Mouse (Mus musculus): ENCODE data around the gene Mapk6. TPM values are rescaled to one million over a fixed set of nuclear protein-coding genes. Genes with fewer than 3 reads are reported as not detected.
"Not testable (repeated sequence)": the region's sequence is repeated elsewhere in the genome, so short reads cannot be mapped to it uniquely, and the experiment has no call there.

The Mapk6 gene
- polyA plus RNA-seq, 1 experiment from 2014 or later: 184 TPM

DNA sequence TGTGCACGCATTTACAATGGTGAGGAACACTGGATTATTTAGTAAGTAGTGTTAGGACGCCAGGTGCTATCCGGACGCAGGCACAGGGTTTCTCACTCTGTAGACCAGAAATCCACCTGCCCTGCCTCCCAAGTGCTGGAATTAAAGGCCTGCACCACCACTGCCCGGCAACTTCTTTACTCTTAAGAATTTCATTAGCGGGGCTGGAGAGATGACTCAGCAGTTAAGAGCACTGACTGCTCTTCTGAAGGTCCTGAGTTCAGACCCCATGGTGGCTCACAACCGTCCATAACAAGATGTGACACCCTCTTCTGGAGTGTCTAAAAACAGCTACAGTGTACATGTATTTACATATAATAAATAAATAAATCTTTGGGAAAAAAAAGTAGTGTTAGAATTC is 46.1 kb downstream of the Mapk6 start:
- not testable (repeated sequence) for H3K27me3 ChIP-seq (replicated peaks); H3K4me3 ChIP-seq; H3K4me2 ChIP-seq (replicated peaks); H3K4me1 ChIP-seq; H3K27ac ChIP-seq; H3K9ac ChIP-seq; H3K36me3 ChIP-seq; ATAC-seq (ENCODE audit: low FRiP score, low read depth); H3K9me3 ChIP-seq
- 72% methylated on average over 7 of the region's 7 CpGs for WGBS

DNA sequence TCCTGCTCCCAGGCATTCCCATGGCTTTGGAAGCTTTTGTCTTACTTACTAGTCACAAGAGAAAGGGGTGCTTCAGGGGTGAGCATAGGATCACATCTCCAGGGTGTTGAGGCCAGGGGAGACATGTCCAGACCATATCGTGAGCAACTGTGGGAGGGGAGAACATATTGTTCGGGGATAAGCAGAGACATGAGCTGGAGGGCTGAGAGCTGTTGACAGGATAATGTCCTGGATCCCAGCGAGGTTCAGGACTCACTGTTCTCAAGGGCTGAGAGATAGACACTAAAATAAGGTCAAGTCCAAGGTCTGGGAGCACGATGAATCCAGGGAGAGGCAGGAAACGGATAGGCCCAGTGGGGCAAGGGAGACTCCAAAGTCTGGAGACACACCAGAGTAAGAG is 46.8 kb downstream of the Mapk6 start:
- Histone ChIP-seq H3K9me3 (no peaks in the 10 kb centered on the region), H3K36me3 (no peaks in the 10 kb centered on the region), H3K27ac (no peak overlapping the region), H3K9ac (no peak overlapping the region), H3K27me3 (replicated peaks) (no peaks in the 10 kb centered on the region), H3K4me1 (no peaks in the 10 kb centered on the region), H3K4me2 (replicated peaks) (no peak overlapping the region), H3K4me3 (no peak overlapping the region)
- ATAC-seq (ENCODE audit: low FRiP score, low read depth): no peak
- WGBS: 88% methylated on average over 5 of the region's 5 CpGs

GRCm38 (mm10) chr9:75362201-75362600 is 47.6 kb downstream of the Mapk6 start:
- Histone ChIP-seq H3K27me3 (replicated peaks) (no peaks in the 10 kb centered on the region), H3K27ac (no peak overlapping the region), H3K4me2 (replicated peaks) (no peak overlapping the region), H3K9ac (no peak overlapping the region), H3K9me3 (no peaks in the 10 kb centered on the region), H3K4me1 (no peaks in the 10 kb centered on the region), H3K36me3 (no peaks in the 10 kb centered on the region), H3K4me3 (no peak overlapping the region)
- no peak for ATAC-seq (ENCODE audit: low FRiP score, low read depth)
- 84% methylated on average over 4 of the region's 4 CpGs for WGBS

DNA sequence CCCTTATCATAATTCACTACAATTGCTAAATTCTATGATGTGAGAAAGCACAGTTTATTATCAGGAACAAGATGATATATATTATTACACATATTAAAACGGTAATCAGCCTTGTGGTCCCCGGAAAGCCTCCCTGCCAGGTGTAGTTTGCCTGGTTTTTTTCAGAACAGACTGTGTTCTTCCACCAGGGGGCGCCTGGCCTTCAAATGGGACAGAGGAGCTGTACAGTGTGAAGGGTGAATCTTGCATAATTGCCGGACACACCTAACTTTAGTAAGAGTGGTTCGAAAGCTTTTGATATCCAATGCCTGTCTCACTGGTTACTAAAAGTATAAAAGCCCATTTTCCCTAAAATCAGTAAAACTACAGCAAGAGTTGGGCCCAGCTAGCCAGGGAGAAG is 48.1 kb downstream of the Mapk6 start:
- 42% methylated on average over 5 of the region's 5 CpGs for WGBS
- Histone ChIP-seq H3K27me3 (replicated peaks) (no peaks in the 10 kb centered on the region), H3K4me1 (no peaks in the 10 kb centered on the region), H3K9me3 (no peaks in the 10 kb centered on the region), H3K36me3 (no peaks in the 10 kb centered on the region), H3K4me3 (no peak overlapping the region), H3K9ac (no peak overlapping the region), H3K4me2 (replicated peaks) (no peak overlapping the region), H3K27ac (no peak overlapping the region)
- no peak for ATAC-seq (ENCODE audit: low FRiP score, low read depth)

DNA sequence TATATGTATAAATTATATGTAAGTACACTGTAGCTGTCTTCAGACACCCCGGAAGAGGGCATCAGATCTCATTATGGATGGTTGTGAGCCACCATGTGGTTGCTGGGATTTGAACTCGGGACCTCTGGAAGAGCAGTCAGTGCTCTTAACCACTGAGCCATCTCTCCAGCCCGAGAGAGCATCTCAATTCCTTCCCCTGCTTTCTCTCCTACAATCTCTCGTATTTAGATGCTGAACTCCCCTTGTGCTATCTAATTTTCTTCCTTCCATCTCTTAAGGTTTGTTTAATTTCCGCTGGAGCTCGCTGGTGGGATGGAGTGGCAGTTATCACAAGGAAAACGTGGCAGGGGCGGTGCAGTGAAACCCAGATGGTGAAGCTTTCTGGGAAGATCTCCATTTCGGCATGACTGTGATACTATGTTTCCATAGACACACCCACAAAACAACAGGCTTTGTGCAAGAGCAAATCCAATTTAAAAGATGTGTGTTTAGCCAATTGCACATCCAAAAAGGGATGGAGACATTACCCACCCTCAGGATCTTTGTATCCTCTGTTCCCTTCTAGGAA is 52.6 kb downstream of the Mapk6 start:
- no peaks in the 10 kb centered on the region for H3K27me3 ChIP-seq (replicated peaks)
- 85% methylated on average over 9 of the region's 9 CpGs for WGBS

GRCm38 (mm10) chr9:75355783-75356182 is 54.0 kb downstream of the Mapk6 start:
- Histone ChIP-seq H3K4me1 (no peaks in the 10 kb centered on the region), H3K9ac (no peak overlapping the region), H3K4me2 (replicated peaks) (no peak overlapping the region), H3K36me3 (no peaks in the 10 kb centered on the region), H3K4me3 (no peak overlapping the region), H3K27ac (no peak overlapping the region), H3K27me3 (replicated peaks) (no peaks in the 10 kb centered on the region), H3K9me3 (no peaks in the 10 kb centered on the region)
- no peak for ATAC-seq (ENCODE audit: low FRiP score, low read depth)
- 88% methylated on average over 4 of the region's 4 CpGs for WGBS

More for the DNA sequence above, 52.6 kb downstream of the Mapk6 start:
- no peak overlapping the region for H3K9ac ChIP-seq
- no peaks in the 10 kb centered on the region for H3K4me1 ChIP-seq
- no peak overlapping the region for H3K4me2 ChIP-seq (replicated peaks)
- ATAC-seq (ENCODE audit: low FRiP score, low read depth): no peak
- H3K27ac ChIP-seq: no peak overlapping the region
- H3K4me3 ChIP-seq: no peak overlapping the region
- H3K9me3 ChIP-seq: no peaks in the 10 kb centered on the region
- no peaks in the 10 kb centered on the region for H3K36me3 ChIP-seq

GRCm38 (mm10) chr9:75353094-75353493 is 56.7 kb downstream of the Mapk6 start:
- Histone ChIP-seq H3K27ac (no peak overlapping the region), H3K36me3 (no peaks in the 10 kb centered on the region), H3K27me3 (replicated peaks) (no peaks in the 10 kb centered on the region), H3K9me3 (no peaks in the 10 kb centered on the region), H3K4me3 (no peak overlapping the region), H3K4me1 (no peaks in the 10 kb centered on the region), H3K9ac (no peak overlapping the region), H3K4me2 (replicated peaks) (no peak overlapping the region)
- ATAC-seq (ENCODE audit: low FRiP score, low read depth): no peak
- WGBS: 77% methylated on average over 8 of the region's 8 CpGs

- Histone ChIP-seq H3K36me3 (peaks cover 20% of the 10 kb centered on the region), H3K27ac (no peak overlapping the region), H3K9me3 (no peaks in the 10 kb centered on the region), H3K4me3 (no peak overlapping the region), H3K27me3 (replicated peaks) (no peaks in the 10 kb centered on the region), H3K9ac (no peak overlapping the region), H3K4me1 (no peaks in the 10 kb centered on the region), H3K4me2 (replicated peaks) (no peak overlapping the region)
- whole genome bisulfite sequencing: 72% methylated on average over 3 of the region's 3 CpGs
- ATAC-seq (ENCODE audit: low FRiP score, low read depth): no peak
Observed at GRCm38 (mm10) chr9:75348641-75349040, 61.2 kb downstream of the Mapk6 start.

GRCm38 (mm10) chr9:75348066-75348465 is 61.7 kb downstream of the Mapk6 start:
- Histone ChIP-seq H3K36me3 (peaks cover 22% of the 10 kb centered on the region), H3K27ac (no peak overlapping the region), H3K4me3 (no peak overlapping the region), H3K9me3 (no peaks in the 10 kb centered on the region), H3K27me3 (replicated peaks) (no peaks in the 10 kb centered on the region), H3K9ac (no peak overlapping the region), H3K4me2 (replicated peaks) (no peak overlapping the region), H3K4me1 (no peaks in the 10 kb centered on the region)
- WGBS: 93% methylated on average over 17 of the region's 17 CpGs
- no peak for ATAC-seq (ENCODE audit: low FRiP score, low read depth)

DNA sequence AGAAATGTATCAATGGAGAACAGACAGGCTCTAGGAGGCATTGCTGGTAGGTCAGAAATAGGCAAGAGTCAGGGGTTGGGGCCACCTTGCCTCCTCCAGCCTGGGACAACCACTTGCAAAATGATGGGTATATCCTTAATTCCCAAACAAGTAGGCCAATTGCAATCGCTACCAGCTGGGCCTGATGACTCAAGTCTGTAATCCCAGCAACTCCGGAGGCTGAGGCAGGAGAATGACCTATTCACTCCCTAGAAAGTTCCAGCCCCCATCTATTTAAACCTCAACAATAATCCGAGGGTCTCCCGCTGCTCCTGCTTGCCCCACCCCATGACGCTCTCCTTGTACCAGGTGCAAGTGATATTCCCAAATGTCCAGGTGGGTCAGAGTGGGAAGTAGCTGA is 62.3 kb downstream of the Mapk6 start, which contains the start of gene Bcl2l10:
Gene Bcl2l10 (plus strand): TSS at position 301 of the 400 bp plus-strand sequence.
- no peaks in the 10 kb centered on the region for H3K27me3 ChIP-seq (replicated peaks)
- no peaks in the 10 kb centered on the region for H3K4me1 ChIP-seq
- H3K4me2 ChIP-seq (replicated peaks): no peak within 1 kb of the TSS
- no peak within 1 kb of the TSS for H3K4me3 ChIP-seq
- no peak within 1 kb of the TSS for H3K9ac ChIP-seq
- ATAC-seq (ENCODE audit: low FRiP score, low read depth): no peak
- H3K9me3 ChIP-seq: no peaks in the 10 kb centered on the region
- WGBS: 92% methylated on average over 5 of the region's 5 CpGs
- H3K36me3 ChIP-seq: peaks cover 26% of the 10 kb centered on the region
- H3K27ac ChIP-seq: no peak within 1 kb of the TSS

DNA sequence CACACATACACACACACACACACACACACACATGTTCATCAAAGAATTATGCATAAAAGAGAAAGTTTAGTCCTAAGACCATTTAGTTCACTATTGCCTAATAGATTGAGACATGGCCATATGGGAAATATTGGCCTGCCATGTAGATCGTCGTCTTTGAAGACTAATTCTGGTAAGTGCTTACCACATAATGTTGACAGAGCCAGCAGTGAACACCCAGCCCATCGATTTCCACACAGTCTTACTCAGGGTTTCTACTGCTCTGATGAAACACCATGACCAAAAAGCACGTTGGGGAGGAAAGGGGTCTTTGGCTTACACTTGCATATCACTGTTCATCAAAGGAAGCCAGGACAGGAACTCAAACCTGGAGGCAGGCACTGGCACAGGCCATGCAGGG is 67.4 kb downstream of the Mapk6 start:
- no peak overlapping the region for H3K4me2 ChIP-seq (replicated peaks)
- H3K4me1 ChIP-seq: no peaks in the 10 kb centered on the region
- no peak for ATAC-seq (ENCODE audit: low FRiP score, low read depth)
- H3K9ac ChIP-seq: no peak overlapping the region
- H3K4me3 ChIP-seq: no peak overlapping the region
- peaks cover 52% of the 10 kb centered on the region for H3K36me3 ChIP-seq
- no peaks in the 10 kb centered on the region for H3K9me3 ChIP-seq
- no peaks in the 10 kb centered on the region for H3K27me3 ChIP-seq (replicated peaks)
- no peak overlapping the region for H3K27ac ChIP-seq
- 87% methylated on average over 4 of the region's 4 CpGs for WGBS

- Histone ChIP-seq H3K4me2 (replicated peaks) (no peak overlapping the region), H3K9me3 (no peaks in the 10 kb centered on the region), H3K27me3 (replicated peaks) (no peaks in the 10 kb centered on the region), H3K4me1 (no peaks in the 10 kb centered on the region), H3K4me3 (no peak overlapping the region), H3K27ac (no peak overlapping the region), H3K9ac (no peak overlapping the region), H3K36me3 (peaks cover 63% of the 10 kb centered on the region)
- no peak for ATAC-seq (ENCODE audit: low FRiP score, low read depth)
- 94% methylated on average over 6 of the region's 6 CpGs for WGBS
Observed at GRCm38 (mm10) chr9:75338016-75338415, 71.8 kb downstream of the Mapk6 start.

GRCm38 (mm10) chr9:75334440-75334839 is 75.4 kb downstream of the Mapk6 start:
- no peak for ATAC-seq (ENCODE audit: low FRiP score, low read depth)
- WGBS: 91% methylated on average over 4 of the region's 4 CpGs
- no peaks in the 10 kb centered on the region for H3K27me3 ChIP-seq (replicated peaks)
- no peak overlapping the region for H3K4me3 ChIP-seq
- no peak overlapping the region for H3K4me2 ChIP-seq (replicated peaks)
- H3K36me3 ChIP-seq: peaks cover 62% of the 10 kb centered on the region
- H3K27ac ChIP-seq: no peak overlapping the region
- no peaks in the 10 kb centered on the region for H3K4me1 ChIP-seq
- H3K9me3 ChIP-seq: no peaks in the 10 kb centered on the region
- H3K9ac ChIP-seq: no peak overlapping the region
